Mouse (Mus musculus): ENCODE results near the gene 4930453N24Rik. TPM values are rescaled to one million over a fixed set of nuclear protein-coding genes. Genes with fewer than 3 reads are reported as not detected.

Gene 4930453N24Rik
- polyA plus RNA-seq, 1 experiment from 2014 or later: 19.0 TPM

- Histone ChIP-seq H3K27ac (ENCODE audit: low read length) (no peak overlapping the region), H3K4me1 (replicated peaks; ENCODE audit: control insufficient read depth, insufficient read depth, low read length) (peaks cover 8% of the 10 kb centered on the region), H3K4me3 (replicated peaks; ENCODE audit: low read length) (no peak overlapping the region), H3K9me3 (ENCODE audit: control insufficient read depth, low read length) (peaks cover 5% of the 10 kb centered on the region; the same call in 1 of the 2 replicates), H3K4me2 (ENCODE audit: low read length) (no peak overlapping the region), H3K9ac (replicated peaks; ENCODE audit: low read depth, low read length) (no peak overlapping the region), H3K36me3 (ENCODE audit: control insufficient read depth, insufficient read depth) (peaks cover 24% of the 10 kb centered on the region), H3K27me3 (replicated peaks; ENCODE audit: control insufficient read depth, insufficient read depth, low read length) (no peaks in the 10 kb centered on the region)
- 83% methylated on average over 8 of the region's 8 CpGs for WGBS
- no peak for ATAC-seq
Observed at GRCm38 (mm10) chr16:64766696-64767300, 4.2 kb downstream of the 4930453N24Rik start.

DNA sequence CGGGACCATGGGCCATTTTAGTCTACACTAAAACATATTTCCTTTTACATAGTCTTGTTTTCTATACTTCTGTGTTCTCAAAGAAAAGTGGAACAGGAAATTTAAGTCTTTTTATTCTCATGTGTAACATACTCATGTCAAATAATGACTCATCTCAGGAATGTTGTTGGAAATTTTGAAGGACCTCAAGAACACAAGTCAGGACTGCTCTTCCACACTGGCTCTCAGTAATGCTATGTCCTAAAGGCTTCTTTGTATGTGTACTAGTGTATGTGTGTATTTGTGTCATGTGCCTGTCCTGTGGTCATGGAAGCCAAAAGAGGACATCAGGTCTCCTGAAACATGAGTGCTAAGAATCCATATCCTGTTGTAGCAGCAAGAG, 11.7 kb downstream of the 4930453N24Rik start:
- H3K27me3 ChIP-seq (replicated peaks; ENCODE audit: control insufficient read depth, insufficient read depth, low read length): no peaks in the 10 kb centered on the region
- no peak overlapping the region for H3K4me3 ChIP-seq (replicated peaks; ENCODE audit: low read length)
- H3K9me3 ChIP-seq (ENCODE audit: control insufficient read depth, low read length): peaks cover 5% of the 10 kb centered on the region; the same call in 1 of the 2 replicates
- H3K36me3 ChIP-seq (ENCODE audit: control insufficient read depth, insufficient read depth): peaks cover 15% of the 10 kb centered on the region
- WGBS: 94% methylated on average over 1 of the region's 1 CpGs
- no peak overlapping the region for H3K27ac ChIP-seq (ENCODE audit: low read length)
- H3K9ac ChIP-seq (replicated peaks; ENCODE audit: low read depth, low read length): no peak overlapping the region
- ATAC-seq: no peak
- no peaks in the 10 kb centered on the region for H3K4me1 ChIP-seq (replicated peaks; ENCODE audit: control insufficient read depth, insufficient read depth, low read length)
- H3K4me2 ChIP-seq (ENCODE audit: low read length): no peak overlapping the region

GRCm38 (mm10) chr16:64758561-64759244, 12.3 kb downstream of the 4930453N24Rik start:
- H3K9ac ChIP-seq (replicated peaks; ENCODE audit: low read depth, low read length): no peak overlapping the region
- no peak for ATAC-seq
- peaks cover 13% of the 10 kb centered on the region for H3K36me3 ChIP-seq (ENCODE audit: control insufficient read depth, insufficient read depth)
- no peaks in the 10 kb centered on the region for H3K4me1 ChIP-seq (replicated peaks; ENCODE audit: control insufficient read depth, insufficient read depth, low read length)
- no peaks in the 10 kb centered on the region for H3K27me3 ChIP-seq (replicated peaks; ENCODE audit: control insufficient read depth, insufficient read depth, low read length)
- WGBS: 92% methylated on average over 6 of the region's 6 CpGs
- H3K9me3 ChIP-seq (ENCODE audit: control insufficient read depth, low read length): peaks cover 3% of the 10 kb centered on the region; the same call in 1 of the 2 replicates
- H3K4me3 ChIP-seq (replicated peaks; ENCODE audit: low read length): no peak overlapping the region
- H3K4me2 ChIP-seq (ENCODE audit: low read length): no peak overlapping the region
- H3K27ac ChIP-seq (ENCODE audit: low read length): no peak overlapping the region

- Histone ChIP-seq H3K36me3 (ENCODE audit: control insufficient read depth, insufficient read depth) (peaks cover 4% of the 10 kb centered on the region), H3K4me3 (replicated peaks; ENCODE audit: low read length) (no peak overlapping the region), H3K27me3 (replicated peaks; ENCODE audit: control insufficient read depth, insufficient read depth, low read length) (no peaks in the 10 kb centered on the region), H3K9me3 (ENCODE audit: control insufficient read depth, low read length) (peaks cover under 1% of the 10 kb centered on the region; the same call in 1 of the 2 replicates), H3K4me2 (ENCODE audit: low read length) (no peak overlapping the region), H3K4me1 (replicated peaks; ENCODE audit: control insufficient read depth, insufficient read depth, low read length) (no peaks in the 10 kb centered on the region), H3K27ac (ENCODE audit: low read length) (no peak overlapping the region), H3K9ac (replicated peaks; ENCODE audit: low read depth, low read length) (no peak overlapping the region)
- 90% methylated on average over 7 of the region's 7 CpGs for WGBS
- no peak for ATAC-seq
Observed at GRCm38 (mm10) chr16:64757666-64758400, 13.1 kb downstream of the 4930453N24Rik start.

DNA sequence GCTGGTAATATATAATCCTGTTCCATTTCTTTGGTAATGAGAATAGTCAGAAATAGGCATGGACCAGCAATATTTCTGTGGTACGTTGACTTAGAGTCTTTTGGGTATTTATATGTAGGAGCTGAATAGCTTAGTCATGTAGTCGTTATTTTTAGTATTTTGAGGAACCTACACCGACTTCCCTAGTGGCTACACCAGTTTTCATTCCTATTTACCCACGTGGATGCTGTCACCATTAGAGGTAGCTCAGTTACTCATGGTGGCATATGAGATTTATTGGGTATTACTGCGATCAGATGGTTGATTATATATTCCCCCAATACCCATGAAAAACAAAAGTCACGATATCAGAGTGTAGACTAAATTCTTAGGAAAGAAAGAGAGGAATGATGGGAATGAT, 14.6 kb downstream of the 4930453N24Rik start:
- no peak for ATAC-seq
- Histone ChIP-seq H3K4me1 (replicated peaks; ENCODE audit: control insufficient read depth, insufficient read depth, low read length) (no peaks in the 10 kb centered on the region), H3K4me2 (ENCODE audit: low read length) (no peak overlapping the region), H3K9me3 (ENCODE audit: control insufficient read depth, low read length) (no peaks in the 10 kb centered on the region), H3K36me3 (ENCODE audit: control insufficient read depth, insufficient read depth) (no peaks in the 10 kb centered on the region), H3K9ac (replicated peaks; ENCODE audit: low read depth, low read length) (no peak overlapping the region), H3K4me3 (replicated peaks; ENCODE audit: low read length) (no peak overlapping the region), H3K27me3 (replicated peaks; ENCODE audit: control insufficient read depth, insufficient read depth, low read length) (no peaks in the 10 kb centered on the region), H3K27ac (ENCODE audit: low read length) (no peak overlapping the region)
- 91% methylated on average over 6 of the region's 6 CpGs for WGBS

DNA sequence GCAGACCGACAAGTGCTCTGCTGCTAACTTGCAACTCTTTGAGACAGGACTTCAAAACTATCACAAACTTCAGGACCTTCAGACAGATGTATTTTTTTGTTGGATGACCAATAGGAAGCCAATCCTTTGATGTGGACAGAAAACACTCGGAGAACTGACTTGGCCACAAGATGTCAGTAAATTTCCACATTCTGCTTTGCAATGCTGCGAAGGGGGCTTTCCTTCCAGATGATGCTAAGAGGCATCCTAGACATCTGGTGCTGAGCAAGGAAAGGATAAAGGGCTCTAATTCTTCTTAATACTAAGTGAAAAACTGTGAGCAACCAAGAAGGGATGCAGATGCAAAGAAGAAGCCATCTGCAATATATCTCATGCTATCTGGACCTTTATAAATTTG, 16.2 kb downstream of the 4930453N24Rik start:
- Histone ChIP-seq H3K27me3 (replicated peaks; ENCODE audit: control insufficient read depth, insufficient read depth, low read length) (no peaks in the 10 kb centered on the region), H3K36me3 (ENCODE audit: control insufficient read depth, insufficient read depth) (no peaks in the 10 kb centered on the region), H3K27ac (ENCODE audit: low read length) (no peak overlapping the region), H3K4me3 (replicated peaks; ENCODE audit: low read length) (no peak overlapping the region), H3K4me1 (replicated peaks; ENCODE audit: control insufficient read depth, insufficient read depth, low read length) (no peaks in the 10 kb centered on the region), H3K9ac (replicated peaks; ENCODE audit: low read depth, low read length) (no peak overlapping the region), H3K4me2 (ENCODE audit: low read length) (no peak overlapping the region), H3K9me3 (ENCODE audit: control insufficient read depth, low read length) (no peaks in the 10 kb centered on the region)
- peak; percentile 70 for ATAC-seq
- 50% methylated on average over 3 of the region's 3 CpGs for WGBS

- 63% methylated on average over 3 of the region's 3 CpGs for WGBS
- Histone ChIP-seq H3K4me1 (replicated peaks; ENCODE audit: control insufficient read depth, insufficient read depth, low read length) (no peaks in the 10 kb centered on the region), H3K27me3 (replicated peaks; ENCODE audit: control insufficient read depth, insufficient read depth, low read length) (no peaks in the 10 kb centered on the region), H3K36me3 (ENCODE audit: control insufficient read depth, insufficient read depth) (no peaks in the 10 kb centered on the region), H3K4me2 (ENCODE audit: low read length) (no peak overlapping the region), H3K27ac (ENCODE audit: low read length) (no peak overlapping the region), H3K9me3 (ENCODE audit: control insufficient read depth, low read length) (no peaks in the 10 kb centered on the region), H3K9ac (replicated peaks; ENCODE audit: low read depth, low read length) (no peak overlapping the region), H3K4me3 (replicated peaks; ENCODE audit: low read length) (no peak overlapping the region)
- no peak for ATAC-seq
Observed at GRCm38 (mm10) chr16:64753990-64754742, 16.8 kb downstream of the 4930453N24Rik start.

- ATAC-seq: peak; percentile 58
- Histone ChIP-seq H3K4me2 (ENCODE audit: low read length) (no peak overlapping the region), H3K27me3 (replicated peaks; ENCODE audit: control insufficient read depth, insufficient read depth, low read length) (no peaks in the 10 kb centered on the region), H3K36me3 (ENCODE audit: control insufficient read depth, insufficient read depth) (no peaks in the 10 kb centered on the region), H3K9ac (replicated peaks; ENCODE audit: low read depth, low read length) (no peak overlapping the region), H3K4me1 (replicated peaks; ENCODE audit: control insufficient read depth, insufficient read depth, low read length) (no peaks in the 10 kb centered on the region), H3K27ac (ENCODE audit: low read length) (no peak overlapping the region), H3K4me3 (replicated peaks; ENCODE audit: low read length) (no peak overlapping the region), H3K9me3 (ENCODE audit: control insufficient read depth, low read length) (no peaks in the 10 kb centered on the region)
- WGBS: 8% methylated on average over 10 of the region's 10 CpGs
Observed at GRCm38 (mm10) chr16:64748237-64748636, 22.7 kb downstream of the 4930453N24Rik start.

- 87% methylated on average over 4 of the region's 4 CpGs for WGBS
- H3K4me3 ChIP-seq (replicated peaks; ENCODE audit: low read length): no peak overlapping the region
- ATAC-seq: no peak
Observed at GRCm38 (mm10) chr16:64745089-64745488, 25.9 kb downstream of the 4930453N24Rik start.

More at GRCm38 (mm10) chr16:64745089-64745488, 25.9 kb downstream of the 4930453N24Rik start:
- H3K27me3 ChIP-seq (replicated peaks; ENCODE audit: control insufficient read depth, insufficient read depth, low read length): no peaks in the 10 kb centered on the region
- H3K9me3 ChIP-seq (ENCODE audit: control insufficient read depth, low read length): no peaks in the 10 kb centered on the region
- H3K4me1 ChIP-seq (replicated peaks; ENCODE audit: control insufficient read depth, insufficient read depth, low read length): no peaks in the 10 kb centered on the region
- H3K36me3 ChIP-seq (ENCODE audit: control insufficient read depth, insufficient read depth): no peaks in the 10 kb centered on the region
- no peak overlapping the region for H3K9ac ChIP-seq (replicated peaks; ENCODE audit: low read depth, low read length)
- no peak overlapping the region for H3K4me2 ChIP-seq (ENCODE audit: low read length)
- H3K27ac ChIP-seq (ENCODE audit: low read length): no peak overlapping the region

Data from forebrain, embryonic 16.5 days (tissue).